Mouse (Mus musculus) ovary, postnatal 14 days (tissue): ENCODE data around the gene Gm43552.

ENCODE experiments used
- DNase-seq: peaks from one replicate; pipeline ENCODE4 v3.0.0; 2022; ENCODE audit warnings: low spot score

The Gm43552 gene

GRCm38 (mm10) chr5:65438041-65438440 lies 54.6 kb downstream of the Gm43552 start:
- DNase-seq = no peak

DNA sequence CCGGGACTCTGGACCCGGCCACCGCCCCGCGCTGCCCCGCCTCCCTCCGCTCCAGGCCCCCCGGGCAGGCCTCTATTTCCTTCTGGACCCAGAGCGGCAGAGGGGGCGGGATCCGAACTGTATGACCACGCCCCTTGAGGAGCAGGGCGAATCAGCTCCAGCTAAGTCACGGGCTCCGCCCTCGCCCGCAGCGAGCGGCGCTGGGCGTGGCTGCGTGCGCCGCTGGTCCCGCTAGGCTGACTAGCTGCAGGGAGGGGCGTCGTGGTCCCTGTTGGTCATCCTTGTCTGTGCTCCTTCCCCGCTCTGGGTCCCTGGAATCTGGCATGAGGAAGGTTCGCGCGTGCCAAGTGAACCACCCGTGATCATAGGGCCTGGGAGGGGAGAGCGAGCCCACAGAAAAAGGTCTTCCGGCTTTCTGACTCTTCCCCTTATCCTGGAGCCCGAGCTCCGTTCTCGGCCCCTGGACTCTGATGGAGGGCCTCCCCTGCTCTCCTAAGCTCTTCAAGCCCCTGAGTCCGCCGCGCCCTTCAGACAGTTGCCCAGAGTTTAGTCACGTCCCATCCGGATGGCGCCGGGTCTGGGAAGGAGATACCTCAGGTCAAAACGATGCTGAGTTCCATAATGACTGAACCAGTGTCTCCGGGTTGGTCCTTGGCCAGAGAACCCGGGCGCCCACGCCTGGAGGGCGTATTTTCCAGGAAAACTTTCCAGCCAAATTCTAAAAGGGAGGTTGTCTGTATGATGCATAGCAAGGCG lies 56.6 kb downstream of the Gm43552 start, which contains the start of gene Ugdh:
Gene Ugdh (minus strand): TSS at position 144 of the 756 bp plus-strand sequence.
- DNase-seq = peak; percentile 94

DNA sequence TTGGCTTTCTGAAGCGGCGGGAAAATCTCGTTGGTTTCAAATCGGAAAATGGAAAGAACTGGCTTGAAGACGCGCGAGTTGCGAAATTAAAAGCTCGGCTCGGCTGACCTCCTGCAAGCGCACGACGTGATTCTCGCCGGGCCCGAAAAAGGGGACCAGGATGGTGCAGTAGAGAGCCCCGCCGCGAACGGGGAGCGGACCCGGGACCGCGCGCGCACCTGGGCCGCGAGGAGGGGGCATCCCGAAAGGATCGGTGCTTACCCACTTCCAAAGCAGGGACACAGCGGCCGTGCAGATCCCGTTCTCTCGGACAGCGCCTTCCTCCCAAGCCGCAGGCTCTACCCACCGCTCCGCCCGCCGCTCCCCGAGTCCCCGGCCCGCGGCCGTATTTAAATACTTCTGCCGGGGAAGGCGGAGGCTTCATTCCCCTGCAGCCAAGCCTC lies 57.2 kb downstream of the Gm43552 start:
- no peak for DNase-seq

DNA sequence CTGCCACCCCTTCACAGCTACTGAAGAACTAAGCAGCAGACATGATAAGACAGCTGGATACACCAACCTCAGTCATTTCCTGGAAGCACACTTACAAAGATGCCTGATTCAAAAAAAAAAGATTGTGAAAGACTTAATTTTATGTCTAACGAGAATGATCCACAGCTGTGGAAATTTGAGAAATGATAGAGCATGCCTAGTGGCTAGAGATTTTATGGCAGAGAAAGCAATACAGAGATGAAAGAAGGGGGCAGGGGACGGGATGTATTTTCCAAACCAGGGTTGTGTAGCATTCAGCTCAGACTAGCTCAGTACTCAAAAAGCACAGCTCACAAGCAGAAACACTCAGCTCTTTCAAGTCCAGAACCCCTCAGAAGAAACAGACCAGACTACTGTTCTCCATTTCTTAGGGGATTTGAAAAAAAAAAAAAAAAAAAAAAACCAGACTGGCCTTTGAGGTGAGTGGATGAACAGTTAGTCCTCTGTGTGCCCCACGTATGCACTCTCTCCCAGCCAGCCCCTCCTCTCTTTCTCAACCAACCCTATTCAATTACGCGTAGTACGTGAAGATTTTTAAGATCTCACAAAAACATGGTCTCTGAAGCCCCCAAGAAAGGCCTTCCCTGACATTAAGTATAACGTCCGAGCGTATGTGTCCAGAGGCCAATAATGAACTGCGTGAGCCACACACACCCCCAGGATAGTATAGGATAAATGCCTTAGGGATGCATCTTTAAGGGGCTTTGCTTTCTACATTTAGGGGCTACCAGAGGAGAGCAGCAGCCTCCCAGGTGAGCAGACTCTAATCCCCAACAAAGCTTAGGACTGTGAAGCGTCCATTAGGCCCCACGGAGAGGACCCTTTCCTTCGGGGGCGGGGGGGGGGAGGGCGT lies 57.9 kb downstream of the Gm43552 start:
- no peak for DNase-seq

- DNase-seq = no peak
Observed at GRCm38 (mm10) chr5:65429441-65429840, 63.2 kb downstream of the Gm43552 start.

- DNase-seq = no peak
Observed at GRCm38 (mm10) chr5:65428321-65428720, 64.3 kb downstream of the Gm43552 start.

DNA sequence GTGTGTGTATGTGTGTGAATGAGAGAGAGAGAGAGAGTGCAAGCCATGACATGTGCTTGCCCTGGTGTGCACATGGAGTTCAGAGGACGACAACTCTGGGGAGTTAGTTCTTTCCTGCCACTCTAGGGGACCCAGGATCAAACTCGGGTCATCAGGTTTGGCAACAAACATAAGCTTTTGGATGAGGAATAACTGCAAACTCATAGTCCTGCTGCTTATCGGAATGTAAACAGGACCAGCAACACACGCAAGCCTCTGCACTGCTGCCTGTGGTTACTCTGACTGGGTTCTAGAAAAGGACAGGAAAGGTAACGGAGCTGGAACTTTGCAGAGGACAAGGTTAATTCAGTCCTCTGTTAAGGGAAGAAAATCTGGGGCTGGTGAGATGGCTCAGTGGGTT lies 67.4 kb downstream of the Gm43552 start:
- no peak for DNase-seq

DNA sequence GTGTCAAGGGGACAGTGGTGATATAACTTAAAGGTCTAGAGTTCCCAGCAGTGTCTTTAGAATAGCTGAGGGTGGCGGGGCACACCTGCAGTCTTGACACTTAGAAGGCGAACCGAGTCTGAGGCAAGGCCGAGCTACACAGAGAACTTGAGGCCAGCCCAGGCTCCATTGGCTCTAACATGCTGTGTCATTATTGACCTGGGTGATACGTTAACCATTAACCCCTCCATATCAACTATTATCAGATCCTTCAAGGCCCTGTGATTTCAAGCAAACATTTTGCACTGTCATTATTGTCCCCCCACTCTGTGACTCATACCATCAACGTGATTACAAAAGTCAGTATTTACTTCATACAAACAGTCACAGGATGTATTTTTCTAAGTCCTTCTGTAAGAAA lies 68.4 kb downstream of the Gm43552 start:
- no peak for DNase-seq

- no peak for DNase-seq
Observed at GRCm38 (mm10) chr5:65422803-65423202, 69.8 kb downstream of the Gm43552 start.

- no peak for DNase-seq
Observed at GRCm38 (mm10) chr5:65420822-65421221, 71.8 kb downstream of the Gm43552 start.

DNA sequence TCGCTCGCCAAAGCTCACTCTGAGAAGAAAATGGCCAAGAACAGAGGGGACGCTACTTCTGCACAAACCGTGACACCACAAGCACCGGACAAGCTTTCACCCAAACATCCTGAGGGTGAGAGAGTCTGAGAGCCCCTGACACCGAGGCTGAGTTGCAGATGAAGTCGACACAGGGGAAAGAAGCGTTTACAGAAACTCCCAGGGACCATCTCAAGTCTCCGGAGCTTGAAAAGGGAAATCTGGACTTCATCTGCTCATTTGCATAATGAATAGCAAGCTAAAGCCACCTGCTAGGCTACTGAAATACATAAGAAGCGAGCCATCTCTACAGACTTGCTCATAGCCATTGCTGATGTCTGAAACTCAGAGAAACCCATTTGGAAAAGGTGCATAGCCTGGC lies 73.5 kb downstream of the Gm43552 start:
- DNase-seq = no peak

- no peak for DNase-seq
Observed at GRCm38 (mm10) chr5:65415653-65416458, 76.8 kb downstream of the Gm43552 start.

- DNase-seq = no peak
Observed at GRCm38 (mm10) chr5:65407989-65408388, 84.6 kb downstream of the Gm43552 start.

DNA sequence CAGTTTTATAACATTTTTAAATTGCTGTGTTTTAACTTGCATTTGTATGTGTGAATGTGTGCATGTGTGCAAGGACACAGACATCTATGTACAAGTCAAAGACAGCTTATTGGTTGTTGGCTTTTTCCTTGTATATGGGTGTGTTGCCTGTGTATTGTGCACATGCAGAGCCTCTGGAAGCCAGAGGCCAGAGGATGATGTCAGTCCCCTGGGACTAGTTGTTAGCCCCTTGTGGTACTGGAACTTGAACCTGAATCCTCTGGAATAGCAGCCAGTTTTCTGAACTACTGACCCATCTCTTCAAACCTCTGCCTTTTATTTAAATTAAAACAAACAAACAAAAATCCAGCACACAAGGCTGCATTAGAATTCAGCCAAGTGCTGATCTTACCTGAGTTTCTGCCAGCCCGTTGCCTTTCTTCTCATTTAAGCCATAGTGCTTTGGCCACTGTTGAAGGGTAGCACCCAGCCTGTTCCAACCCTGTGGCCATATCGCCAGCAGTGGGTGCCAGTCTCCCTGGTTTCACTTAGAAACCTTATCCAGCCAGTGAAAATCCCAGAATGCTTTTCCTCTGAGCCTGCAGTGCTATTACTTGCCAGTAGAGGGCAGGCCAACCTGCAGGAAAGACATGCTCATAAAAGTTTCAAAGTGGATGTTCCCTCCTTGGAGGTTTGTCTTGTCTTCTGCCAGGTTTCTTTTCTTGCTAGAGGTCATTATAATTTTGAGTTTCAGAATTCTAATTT lies 91.2 kb downstream of the Gm43552 start:
- DNase-seq = peak; percentile 79

GRCm38 (mm10) chr5:65394425-65394824 lies 98.2 kb downstream of the Gm43552 start:
- DNase-seq = no peak

DNA sequence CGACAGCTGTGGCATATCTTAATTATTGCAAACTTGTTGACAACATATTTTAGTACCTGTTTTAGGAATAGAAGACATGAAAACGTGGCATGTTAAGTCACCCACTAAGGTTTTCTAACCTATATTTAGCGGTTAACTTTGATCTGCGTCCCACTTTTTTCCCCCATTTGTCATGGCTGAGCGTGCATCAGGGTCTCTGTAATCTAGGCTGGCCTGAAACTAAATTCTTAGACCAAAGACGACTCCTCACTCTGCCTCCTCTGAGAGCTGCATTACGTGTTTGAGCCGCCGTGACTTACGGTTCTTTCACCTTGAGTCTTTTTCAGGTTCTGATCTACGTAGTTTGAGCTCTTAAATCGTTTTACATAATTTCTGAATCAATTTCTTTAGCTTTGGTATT lies 100.9 kb downstream of the Gm43552 start:
- no peak for DNase-seq

DNA sequence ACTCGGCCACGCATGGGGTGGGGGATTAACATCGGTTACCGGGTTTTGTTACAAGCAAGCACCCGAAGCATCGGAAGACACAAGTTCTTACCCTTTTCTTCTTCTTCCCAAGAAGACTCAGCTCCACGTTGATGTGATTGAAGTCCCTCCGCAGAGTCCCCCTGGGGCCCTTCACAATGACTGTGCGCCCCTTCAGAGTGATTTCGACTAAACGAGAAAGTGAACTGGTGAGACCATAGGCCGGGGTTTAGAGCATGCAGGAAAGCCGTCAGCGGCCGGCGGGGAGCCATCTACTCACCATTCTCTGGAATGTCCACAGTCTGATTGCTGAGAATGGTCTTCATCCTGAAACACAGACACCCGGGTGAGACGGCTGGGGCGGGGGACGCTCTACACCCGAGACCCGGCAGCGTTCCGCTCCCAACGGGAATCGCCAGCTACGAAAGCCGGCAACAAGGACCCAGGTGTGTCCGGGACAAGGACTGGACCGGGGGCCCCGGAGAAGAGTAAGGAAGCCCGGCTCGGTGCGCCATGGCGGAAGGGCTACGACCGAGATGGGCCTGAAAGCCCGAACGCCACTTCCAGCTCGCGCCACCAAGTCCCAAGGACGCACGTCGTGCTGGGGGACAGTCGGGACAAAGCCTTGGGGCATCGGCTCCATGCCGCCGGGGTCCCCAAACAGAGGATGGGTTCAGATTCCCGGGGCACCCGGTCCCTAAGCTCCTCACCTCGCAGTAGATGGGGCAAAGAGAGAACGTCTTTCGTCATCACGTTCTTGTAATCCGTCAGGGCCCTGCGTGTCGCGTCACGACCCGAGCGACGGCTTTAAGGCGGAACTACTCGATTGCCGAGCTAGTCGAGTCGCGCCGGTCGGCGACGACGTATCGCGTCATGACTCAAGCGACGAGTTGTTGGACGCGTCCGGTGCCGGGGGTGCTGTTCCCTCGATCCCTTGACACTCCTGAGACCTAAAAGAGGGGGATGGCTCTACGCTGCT lies 101.7 kb downstream of the Gm43552 start, which contains the start of the genes Rpl9 and Lias:
Gene Rpl9 (minus strand): TSS at position 797 of the 997 bp plus-strand sequence.
Gene Lias (plus strand): TSS at position 850 of the 997 bp plus-strand sequence.
- DNase-seq = peak; percentile 99

DNA sequence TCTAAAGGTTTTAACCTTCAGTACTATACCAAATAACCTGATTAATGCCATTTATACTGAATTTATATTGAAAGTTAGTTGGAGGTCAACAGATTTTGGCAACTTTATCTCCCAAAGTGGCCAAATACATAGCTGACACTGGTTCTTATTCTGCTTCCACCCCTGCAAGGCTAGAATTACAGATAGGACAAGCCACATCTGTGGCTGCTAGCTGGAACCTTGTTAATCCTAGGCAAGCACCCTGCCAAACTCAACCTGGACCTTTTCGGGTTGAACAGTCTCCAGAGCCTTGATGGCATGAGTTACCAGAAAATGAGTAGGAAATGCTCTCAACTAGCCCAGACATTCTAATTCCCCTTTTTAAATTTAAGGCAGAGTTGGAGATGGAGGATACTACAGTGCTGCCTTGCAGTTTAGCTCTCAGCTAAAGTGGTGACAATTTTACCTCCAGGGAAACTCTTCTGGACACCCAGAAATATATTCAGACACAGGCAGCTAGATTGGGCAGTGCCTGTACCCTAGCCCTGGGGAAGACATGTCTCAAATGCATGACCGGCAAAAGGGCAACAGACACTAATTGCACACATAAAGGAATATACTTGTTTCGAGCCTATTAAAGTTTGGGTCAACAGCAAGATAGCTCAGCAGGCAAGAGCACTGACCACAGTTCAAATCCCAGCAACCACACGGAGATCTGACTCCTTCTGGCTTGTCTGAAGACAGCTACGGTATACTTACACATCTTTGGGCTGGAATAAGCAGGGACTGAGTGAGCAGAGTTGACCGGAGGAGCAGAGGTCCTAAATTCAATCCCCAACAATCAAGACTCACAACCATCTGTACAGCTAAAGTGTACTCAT lies 105.4 kb downstream of the Gm43552 start:
- no peak for DNase-seq

DNA sequence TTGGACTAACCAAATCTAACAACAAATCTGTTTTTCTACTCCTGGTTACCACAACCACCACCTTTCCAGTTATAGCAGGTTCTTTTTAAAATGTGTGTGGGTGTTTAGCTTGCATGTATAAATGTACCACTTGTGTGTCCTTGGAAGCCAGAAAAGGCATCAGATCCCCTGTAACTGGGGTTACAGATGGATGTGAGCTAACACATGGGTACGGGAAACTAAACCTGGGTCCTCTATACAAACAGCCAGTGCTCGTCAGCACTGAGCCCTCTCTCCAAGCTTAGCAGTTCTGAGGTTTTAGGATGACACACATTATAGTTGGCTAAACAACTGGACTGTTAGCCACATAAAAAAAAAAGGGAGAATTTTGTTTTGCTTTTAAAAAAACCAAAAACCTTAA lies 106.9 kb downstream of the Gm43552 start:
- no peak for DNase-seq
